Mouse (Mus musculus): ENCODE measurements around the gene Sh3kbp1.

DNA sequence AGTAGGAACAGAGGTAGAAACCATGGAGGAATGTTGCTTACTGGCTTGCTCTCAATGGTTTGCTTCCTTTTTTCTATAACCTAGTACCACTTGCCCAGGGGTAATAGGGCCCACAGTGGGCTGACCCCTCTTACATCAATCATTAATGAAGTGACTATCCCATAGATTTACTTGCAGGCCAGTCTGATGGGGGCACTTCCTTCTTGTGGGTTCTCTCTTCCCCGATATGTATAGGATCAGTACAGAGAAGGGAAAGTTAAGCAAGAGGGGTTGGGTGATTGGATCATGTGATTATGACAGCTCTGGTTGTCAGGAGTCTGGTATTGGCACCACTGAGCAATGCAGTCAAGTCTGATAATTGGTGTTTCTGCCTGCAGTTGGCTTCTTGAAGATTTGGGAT lies 151.7 kb downstream of the Sh3kbp1 start:
- TF ChIP-seq CTCF (conservative IDR thresholded peaks at IDR 0.05 in 1 of 2, IDR thresholded peaks at IDR 0.05 in 1 of 2; ENCODE audit: low read depth in 2 of 2, low read length in 2 of 2) (no peak), POLR2A (IDR thresholded peaks at IDR 0.05; ENCODE audit: low read depth, low read length) (no peak), NELFE (IDR thresholded peaks at IDR 0.05; ENCODE audit: low read depth, low read length) (no peak), JUND (conservative IDR thresholded peaks at IDR 0.05; ENCODE audit: low read depth, low read length) (no peak), USF2 (conservative IDR thresholded peaks at IDR 0.05; ENCODE audit: low read depth, low read length) (no peak), TCF12 (IDR thresholded peaks at IDR 0.05; ENCODE audit: low read depth, low read length) (no peak), TBP (conservative IDR thresholded peaks at IDR 0.05; ENCODE audit: low read depth, low read length) (no peak), GABPA (IDR thresholded peaks at IDR 0.05; ENCODE audit: insufficient replicate concordance, low read depth, low read length) (no peak), SMC3 (IDR thresholded peaks at IDR 0.05; ENCODE audit: low read depth, low read length) (no peak), MAZ (IDR thresholded peaks at IDR 0.05; ENCODE audit: low read depth, low read length) (no peak), CHD2 (IDR thresholded peaks at IDR 0.05; ENCODE audit: low read length) (no peak)
